Mouse (Mus musculus) CD8-positive naive resting alpha-beta T cell, adult 2 months (primary cell): ENCODE data around the gene Znrf3.

Experiments
- DNase-seq, 2 experiments: peaks; one replicate each; pipeline ENCODE4 v3.0.0; 2022; ENCODE audit warnings: low read depth in 2 of 2, low spot score in 2 of 2

The Znrf3 gene

GRCm38 (mm10) chr11:5398301-5399053, 46.2 kb downstream of the Znrf3 start:
- no peak for DNase-seq

DNA sequence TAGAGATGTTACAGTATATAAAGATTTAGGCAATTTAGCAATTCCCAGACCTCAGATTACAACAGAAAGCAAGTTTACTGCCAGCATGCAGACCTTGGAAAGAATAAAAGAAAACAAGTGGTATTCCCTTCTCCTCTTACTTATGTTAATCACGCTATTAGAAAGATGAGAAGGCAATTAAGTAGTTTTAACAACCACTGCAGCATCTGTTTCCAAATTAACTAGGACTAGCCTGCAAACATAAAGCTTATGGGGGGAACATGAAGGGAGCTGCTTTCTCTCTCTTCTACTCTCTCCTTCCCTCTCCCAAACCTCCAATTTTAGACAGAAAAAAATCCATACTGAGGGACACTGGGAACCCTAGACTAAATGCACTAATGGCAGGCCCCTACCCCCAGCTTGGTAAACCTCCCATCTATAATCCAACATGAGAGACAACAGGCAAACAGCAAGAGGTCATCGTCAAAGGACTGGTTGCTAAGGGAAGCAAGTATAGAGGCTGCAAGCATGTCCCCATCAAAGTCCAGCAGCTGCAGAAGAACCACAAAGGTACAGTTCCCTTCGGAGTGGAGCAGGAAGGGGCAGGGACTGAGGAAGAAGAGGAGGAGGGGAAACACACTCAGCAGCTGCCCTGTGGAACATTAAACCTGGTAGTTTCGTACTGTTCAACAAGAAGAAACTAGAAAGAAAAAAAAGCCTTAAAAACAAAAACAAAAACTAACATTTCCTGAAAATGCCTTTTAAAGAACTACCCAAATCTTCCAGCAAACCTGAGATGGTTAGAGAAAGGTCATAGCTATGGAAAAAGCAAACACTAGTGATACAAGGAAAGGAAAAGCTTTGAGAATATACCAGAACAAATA, 53.4 kb downstream of the Znrf3 start:
- DNase-seq: no peak

- no peak for DNase-seq
Measured at GRCm38 (mm10) chr11:5382652-5383051, 62.0 kb downstream of the Znrf3 start.

DNA sequence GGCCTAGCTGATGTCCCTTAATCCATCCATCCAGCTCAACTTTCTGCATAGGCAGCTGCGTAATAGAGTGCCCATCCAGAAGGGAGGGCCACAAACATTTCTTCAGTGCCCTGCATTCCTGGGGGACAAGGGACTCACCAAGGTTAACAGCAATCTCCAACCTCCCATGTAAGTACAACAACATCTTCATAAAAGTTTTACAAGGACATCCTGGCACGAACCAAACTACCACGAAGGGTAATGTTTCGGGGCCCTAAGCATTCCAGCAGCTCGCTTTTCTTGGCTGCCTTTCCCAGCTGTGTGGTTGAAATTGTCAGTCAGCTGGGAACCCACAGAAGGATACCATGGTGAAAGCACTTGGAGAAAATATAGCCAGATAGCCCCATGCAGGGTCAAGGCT, 63.4 kb downstream of the Znrf3 start:
- no peak for DNase-seq

- DNase-seq: no peak
Measured at GRCm38 (mm10) chr11:5380275-5380674, 64.4 kb downstream of the Znrf3 start.

DNA sequence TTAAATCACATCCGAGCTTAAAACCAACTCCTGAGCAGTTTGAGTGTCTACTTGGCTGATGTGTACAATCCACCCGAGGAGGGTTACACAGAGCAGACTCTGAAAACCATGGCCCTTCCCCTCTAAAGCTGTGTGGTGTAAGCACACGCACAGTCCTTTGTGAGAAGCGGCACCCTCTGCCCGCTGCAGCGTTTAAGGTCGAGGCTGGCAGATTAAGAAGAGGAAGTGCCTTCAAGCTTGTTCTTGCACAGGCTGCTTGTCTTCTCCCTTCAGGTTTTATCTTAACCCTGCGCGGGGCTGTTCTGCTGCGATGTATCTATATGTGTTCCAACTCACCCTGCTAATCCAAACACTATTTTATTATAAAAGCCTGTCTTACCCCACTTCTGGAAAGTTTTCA, 75.5 kb downstream of the Znrf3 start:
- peak; percentile 4 to 19 for DNase-seq

GRCm38 (mm10) chr11:5368492-5368891, 76.2 kb downstream of the Znrf3 start:
- no peak for DNase-seq

DNA sequence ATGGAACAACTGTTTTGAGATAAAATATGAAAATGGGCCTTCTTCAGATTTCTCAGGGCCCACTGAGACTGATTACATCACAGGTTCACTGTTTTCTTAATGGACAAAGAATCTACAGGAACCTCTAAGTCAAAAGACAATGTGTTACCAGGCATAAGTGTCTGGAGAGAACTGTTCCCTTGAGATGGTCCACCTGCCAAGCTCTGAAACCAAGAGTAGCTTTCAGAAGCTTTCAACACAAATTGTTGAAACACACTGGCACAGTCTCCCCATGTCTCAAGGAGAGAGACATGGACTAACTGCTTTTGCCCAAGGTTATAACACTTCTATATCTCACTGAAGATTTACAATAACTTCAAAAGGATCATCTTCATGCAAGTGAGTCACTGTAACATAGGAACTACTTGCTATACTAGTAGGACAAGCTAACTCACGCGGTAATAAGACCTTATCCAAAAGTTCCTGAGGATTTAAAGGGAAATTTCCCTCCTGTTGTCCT, 89.3 kb downstream of the Znrf3 start:
- no peak for DNase-seq

- no peak for DNase-seq
Measured at GRCm38 (mm10) chr11:5354753-5355152, 89.9 kb downstream of the Znrf3 start.

DNA sequence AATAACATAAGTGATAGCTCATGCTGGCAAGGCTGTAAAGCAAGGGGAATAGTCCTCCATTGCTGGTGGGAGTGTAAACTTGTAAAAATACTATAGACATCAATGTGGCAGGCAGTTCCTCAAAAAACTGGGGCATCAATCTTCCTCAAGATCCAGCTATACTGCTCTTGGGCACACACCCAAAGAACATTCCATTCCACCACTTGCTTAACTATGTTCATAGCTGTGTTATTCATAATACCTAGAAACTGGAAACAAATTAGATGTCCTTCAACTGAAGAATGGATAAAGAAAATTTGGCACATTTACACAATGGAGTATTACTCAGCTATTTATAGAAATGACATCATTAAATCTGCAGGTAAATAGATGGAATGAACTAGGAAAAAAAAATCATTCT, 91.6 kb downstream of the Znrf3 start:
- no peak for DNase-seq

GRCm38 (mm10) chr11:5349483-5349882, 95.2 kb downstream of the Znrf3 start:
- DNase-seq: no peak

GRCm38 (mm10) chr11:5346845-5347640, 97.6 kb downstream of the Znrf3 start:
- no peak for DNase-seq

GRCm38 (mm10) chr11:5343748-5344147, 100.9 kb downstream of the Znrf3 start:
- DNase-seq: no peak

GRCm38 (mm10) chr11:5339732-5340131, 104.9 kb downstream of the Znrf3 start:
- no peak for DNase-seq

DNA sequence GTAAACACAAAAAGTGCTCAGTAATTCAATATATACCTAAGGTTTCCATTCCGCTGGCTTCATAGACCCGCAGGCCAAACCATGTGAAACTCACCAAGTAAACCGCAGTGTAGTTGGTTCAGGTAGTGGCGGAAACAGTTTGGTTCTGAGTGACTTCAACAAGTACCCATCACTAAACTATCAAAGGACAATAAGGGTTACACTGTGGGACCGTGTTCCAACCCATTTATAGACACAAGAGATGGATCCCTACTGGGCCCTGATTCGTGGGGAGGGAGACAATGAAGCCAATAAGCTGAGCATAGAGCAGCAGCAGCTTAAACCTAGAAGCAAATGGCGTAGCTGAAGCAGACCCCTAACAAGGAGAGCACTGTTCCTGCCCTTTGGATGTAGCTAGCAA, 107.8 kb downstream of the Znrf3 start:
- no peak for DNase-seq

DNA sequence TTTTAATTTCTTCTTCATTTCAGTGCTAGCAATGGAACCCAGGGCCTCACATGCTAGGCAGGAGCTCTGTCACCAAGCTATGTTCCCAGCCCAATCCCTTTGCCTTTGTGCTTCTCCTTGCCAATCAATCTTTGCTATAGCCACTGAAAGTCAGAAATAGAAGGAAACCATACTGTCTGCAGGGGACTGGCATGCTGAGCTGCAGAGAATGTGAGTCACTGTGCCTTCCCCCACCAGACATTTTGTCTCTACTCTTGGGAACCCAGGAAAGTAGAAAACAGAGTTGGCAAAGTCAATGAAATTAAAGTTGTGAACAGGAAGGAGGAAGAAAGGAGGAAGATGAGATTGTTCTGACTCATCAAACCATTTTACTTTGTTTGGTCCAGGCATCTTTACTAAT, 108.4 kb downstream of the Znrf3 start:
- no peak for DNase-seq

DNA sequence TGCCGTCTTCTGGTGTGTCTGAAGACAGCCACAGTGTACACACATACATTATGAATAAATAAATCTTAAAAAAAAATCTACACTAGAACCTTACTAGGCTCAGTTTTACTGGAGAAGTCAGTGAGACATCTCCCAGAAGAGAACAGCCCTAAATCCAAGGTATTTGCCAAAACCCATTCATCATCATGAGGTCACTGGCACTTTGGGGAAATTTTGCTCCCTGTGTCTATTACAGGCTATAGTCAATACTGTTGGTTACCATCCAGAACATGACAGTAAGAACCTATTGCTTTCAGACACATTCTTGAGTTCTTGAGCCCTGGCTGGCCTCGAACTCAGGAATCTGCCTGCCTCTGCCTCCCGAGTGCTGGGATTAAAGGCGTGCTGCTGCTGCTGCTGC, 113.8 kb downstream of the Znrf3 start:
- DNase-seq: no peak

DNA sequence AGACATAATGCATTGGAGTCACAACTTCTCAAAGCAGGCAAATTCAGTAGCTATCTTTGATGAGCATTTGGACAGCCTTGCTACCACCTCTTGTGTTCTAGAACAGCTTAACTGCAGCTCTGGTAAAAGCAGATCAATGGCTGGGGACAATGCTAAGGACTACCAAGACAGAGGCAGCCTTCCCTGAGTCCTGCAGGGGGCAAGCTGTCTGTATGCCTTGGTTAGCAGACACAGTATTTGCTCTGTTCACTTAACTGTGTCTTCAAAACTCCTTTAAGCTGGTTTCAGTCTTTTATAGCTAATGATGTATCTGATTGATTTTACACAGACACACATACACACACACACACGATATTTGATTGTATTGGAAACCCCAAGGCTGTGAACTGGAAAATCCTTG, 117.0 kb downstream of the Znrf3 start:
- DNase-seq: no peak

GRCm38 (mm10) chr11:5326252-5326651, 118.4 kb downstream of the Znrf3 start:
- no peak for DNase-seq

DNA sequence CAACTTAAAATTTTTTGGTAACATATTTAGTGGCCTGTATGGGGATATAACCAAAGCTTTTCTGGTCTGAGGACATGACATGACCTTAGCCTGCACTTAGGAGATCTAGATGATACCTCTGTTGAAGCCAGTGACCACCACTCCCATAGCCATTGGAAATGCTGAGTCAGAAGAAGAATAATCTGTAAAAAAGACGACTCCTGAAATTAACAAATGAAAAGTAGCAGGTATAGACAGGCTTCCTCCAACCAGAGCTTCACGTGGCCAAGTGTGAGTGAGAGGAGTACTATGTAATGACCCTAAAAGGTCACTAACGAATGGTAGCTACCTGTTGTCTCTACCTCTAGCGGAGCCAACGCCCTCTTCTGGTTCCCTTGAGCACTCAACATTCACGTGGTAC, 119.4 kb downstream of the Znrf3 start:
- no peak for DNase-seq

GRCm38 (mm10) chr11:5324296-5324695, 120.4 kb downstream of the Znrf3 start:
- no peak for DNase-seq
